Mouse (Mus musculus) erythroid progenitor cell, adult 5-6 weeks (primary cell): ENCODE data around the gene Nupr1l. TPM values are rescaled to one million over a fixed set of nuclear protein-coding genes. Genes with fewer than 3 reads are reported as not detected.
A peak's percentile ranks its signal among the peaks of the same experiment; 100 is the strongest.

ENCODE experiments used
- ATAC-seq: replicated peaks from 2 replicates; pipeline ENCODE4 v1.8.0; 2016; ENCODE audit warnings: moderate number of reproducible peaks, mild to moderate bottlenecking, moderate TSS enrichment, inconsistent platforms; ENCODE audit not compliant: poor library complexity, low FRiP score, severe bottlenecking
- total RNA-seq, 2 experiments: library from RNA; stranded (forward) in 1 of 2; stranded (reverse) in 1 of 2; fragments of 150-400 nt in 1 of 2; fragments of 186-747, 209-891 nt in 1 of 2; gene quantifications; 2 replicates each; pipeline versions ENCODE4 v1.2.3 to v1.2.4; 2015 to 2017; ENCODE audit warnings: low replicate concordance in 2 of 2

The Nupr1l gene
- total RNA-seq, 2 experiments from 2014 or later, result not detected

DNA sequence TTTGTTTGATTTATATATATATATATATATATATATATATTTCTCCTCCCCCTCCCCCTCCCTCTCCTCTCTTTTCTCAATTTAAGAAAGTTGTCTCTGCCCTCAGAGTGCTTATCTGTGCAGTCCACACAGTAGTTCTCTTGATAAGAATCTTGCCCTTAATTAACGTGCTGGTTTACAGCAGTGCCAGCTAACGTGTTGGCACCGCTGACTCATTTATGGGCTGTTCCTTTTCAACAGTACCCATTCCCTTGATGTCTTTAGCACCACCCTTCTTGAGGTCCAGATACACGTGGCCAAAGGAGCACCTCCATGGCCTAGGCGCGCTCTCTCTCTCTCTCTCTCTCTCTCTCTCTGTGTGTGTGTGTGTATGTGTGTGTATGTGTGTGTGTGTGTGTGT is 47.5 kb downstream of the Nupr1l start:
- peak; percentile 97 for ATAC-seq

DNA sequence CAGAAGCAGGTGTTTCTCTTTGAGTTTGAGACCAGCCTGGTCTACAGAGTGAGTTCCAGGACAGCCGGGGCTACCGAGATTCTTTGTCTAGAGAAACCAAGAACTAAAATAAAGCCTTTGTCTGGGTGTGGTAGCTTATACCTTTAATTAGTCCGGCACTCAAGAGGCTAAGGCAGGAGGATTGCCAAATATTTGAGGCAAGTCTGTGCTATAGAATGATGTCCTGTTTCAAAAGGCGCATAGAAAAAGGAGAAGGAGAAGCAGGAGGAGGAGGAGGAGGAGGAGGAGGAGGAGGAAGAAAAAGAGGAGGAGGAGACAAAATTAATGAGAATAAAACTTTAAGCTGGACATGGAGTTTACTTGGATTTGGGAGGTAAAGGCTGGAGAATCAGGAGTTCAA is 54.9 kb downstream of the Nupr1l start:
- no peak for ATAC-seq

Other genes starting within 250 kb of the Nupr1l start
- gene Zfp11, start 238.4 kb upstream of the Nupr1l start, total RNA-seq (2015; ENCODE audit: low replicate concordance), result 1.3 TPM in 1 of 2 replicates, not detected in the other
- gene Zfp11, start 238.4 kb upstream of the Nupr1l start, total RNA-seq (2017; ENCODE audit: low replicate concordance), result 0.08 and 0.26 TPM in 2 replicates
- gene Sept14, start 200.0 kb upstream of the Nupr1l start, total RNA-seq (2015; ENCODE audit: low replicate concordance), result not detected in 2 replicates
- gene Sept14, start 200.0 kb upstream of the Nupr1l start, total RNA-seq (2017; ENCODE audit: low replicate concordance), result not detected in 2 replicates
- gene Mrps17, start 193.0 kb upstream of the Nupr1l start, total RNA-seq (2015; ENCODE audit: low replicate concordance), result 54.9 and 95.9 TPM in 2 replicates
- gene Mrps17, start 193.0 kb upstream of the Nupr1l start, total RNA-seq (2017; ENCODE audit: low replicate concordance), result 31.1 and 45.7 TPM in 2 replicates
- gene Nipsnap2, start 183.5 kb upstream of the Nupr1l start, total RNA-seq (2015; ENCODE audit: low replicate concordance), result 9.7 and 13.8 TPM in 2 replicates
- gene Nipsnap2, start 183.5 kb upstream of the Nupr1l start, total RNA-seq (2017; ENCODE audit: low replicate concordance), result 1.7 and 14.9 TPM in 2 replicates
- gene Psph, start 121.1 kb upstream of the Nupr1l start, total RNA-seq (2015; ENCODE audit: low replicate concordance), result 18.0 and 24.7 TPM in 2 replicates
- 1.9 and 16.4 TPM in 2 replicates for gene Psph, start 121.1 kb upstream of the Nupr1l start, total RNA-seq (2017; ENCODE audit: low replicate concordance)
- gene Sumf2, start 61.6 kb upstream of the Nupr1l start, total RNA-seq (2015; ENCODE audit: low replicate concordance), result 1.8 and 14.7 TPM in 2 replicates
- gene Sumf2, start 61.6 kb upstream of the Nupr1l start, total RNA-seq (2017; ENCODE audit: low replicate concordance), result 6.7 TPM in 1 of 2 replicates, not detected in the other
- gene Chchd2, start 21.1 kb upstream of the Nupr1l start, total RNA-seq (2015; ENCODE audit: low replicate concordance), result 111 and 174 TPM in 2 replicates
- 57.6 and 102 TPM in 2 replicates for gene Chchd2, start 21.1 kb upstream of the Nupr1l start, total RNA-seq (2017; ENCODE audit: low replicate concordance)
- 3.4 TPM in 1 of 2 replicates, not detected in the other for gene Zbed5, start 12.8 kb upstream of the Nupr1l start, total RNA-seq (2015; ENCODE audit: low replicate concordance)
- gene Zbed5, start 12.8 kb upstream of the Nupr1l start, total RNA-seq (2017; ENCODE audit: low replicate concordance), result 0.51 TPM in 1 of 2 replicates, not detected in the other
- not detected in 2 replicates for gene Phkg1, start 10.0 kb upstream of the Nupr1l start, total RNA-seq (2015; ENCODE audit: low replicate concordance)
- 0.61 TPM in 1 of 2 replicates, not detected in the other for gene Phkg1, start 10.0 kb upstream of the Nupr1l start, total RNA-seq (2017; ENCODE audit: low replicate concordance)
- gene Vkorc1l1, start 33.4 kb downstream of the Nupr1l start, total RNA-seq (2015; ENCODE audit: low replicate concordance), result 54.4 and 69.6 TPM in 2 replicates
- 37.9 and 60.2 TPM in 2 replicates for gene Vkorc1l1, start 33.4 kb downstream of the Nupr1l start, total RNA-seq (2017; ENCODE audit: low replicate concordance)
- gene Gusb, start 94.5 kb downstream of the Nupr1l start, total RNA-seq (2015; ENCODE audit: low replicate concordance), result 24.9 and 27.2 TPM in 2 replicates
- gene Gusb, start 94.5 kb downstream of the Nupr1l start, total RNA-seq (2017; ENCODE audit: low replicate concordance), result 5.4 and 15.1 TPM in 2 replicates
- gene Asl, start 120.7 kb downstream of the Nupr1l start, total RNA-seq (2015; ENCODE audit: low replicate concordance), result 8.6 and 10.9 TPM in 2 replicates
- 1.8 TPM in 1 of 2 replicates, not detected in the other for gene Asl, start 120.7 kb downstream of the Nupr1l start, total RNA-seq (2017; ENCODE audit: low replicate concordance)
- 15.1 and 31.4 TPM in 2 replicates for gene Crcp, start 120.8 kb downstream of the Nupr1l start, total RNA-seq (2015; ENCODE audit: low replicate concordance)
- 17.2 and 18.1 TPM in 2 replicates for gene Crcp, start 120.8 kb downstream of the Nupr1l start, total RNA-seq (2017; ENCODE audit: low replicate concordance)
- 5.0 and 11.7 TPM in 2 replicates for gene Tpst1, start 164.8 kb downstream of the Nupr1l start, total RNA-seq (2015; ENCODE audit: low replicate concordance)
- gene Tpst1, start 164.8 kb downstream of the Nupr1l start, total RNA-seq (2017; ENCODE audit: low replicate concordance), result 4.5 and 9.1 TPM in 2 replicates
- gene Kctd7, start 236.3 kb downstream of the Nupr1l start, total RNA-seq (2015; ENCODE audit: low replicate concordance), result 11.2 and 15.1 TPM in 2 replicates
- gene Kctd7, start 236.3 kb downstream of the Nupr1l start, total RNA-seq (2017; ENCODE audit: low replicate concordance), result 17.1 and 19.2 TPM in 2 replicates